Mouse (Mus musculus) forebrain, embryonic 10.5 days (tissue): ENCODE measurements at regions not wholly inside any gene's neighbourhood (a gene's known extent, or its start where the extent isn't known, plus 50 kb on each side); places are given as distances from the start of the nearest gene placed in this dataset.

Experiments
- DNase-seq: peaks from one replicate; pipeline ENCODE4 v3.0.0-alpha.2; 2017; ENCODE audit warnings: low spot score; ENCODE audit errors: extremely low spot score
- H3K27ac ChIP-seq: fragments of 300-500 bp; sonication (generic); 2 replicates; pipeline ENCODE4 v1.5.1; 2016; ENCODE audit warnings: mild to moderate bottlenecking
- H3K27me3 ChIP-seq: fragments of 300-500 bp; sonication (generic); 2 replicates; pipeline ENCODE4 v1.6.1; 2016; ENCODE audit warnings: mild to moderate bottlenecking; ENCODE audit not compliant: poor library complexity, severe bottlenecking
- H3K36me3 ChIP-seq: fragments of 300-500 bp; sonication (generic); replicated peaks from 2 replicates; pipeline ENCODE4 v1.6.1; 2016; ENCODE audit warnings: mild to moderate bottlenecking, moderate library complexity
- H3K4me1 ChIP-seq: fragments of 300-500 bp; sonication (generic); 2 replicates; pipeline ENCODE4 v1.6.1; 2016
- H3K4me3 ChIP-seq: fragments of 300-500 bp; sonication (generic); 2 replicates; pipeline ENCODE4 v1.5.1; 2016; ENCODE audit warnings: mild to moderate bottlenecking, moderate library complexity
- H3K9me3 ChIP-seq: fragments of 300-500 bp; sonication (generic); 2 replicates; pipeline ENCODE4 v1.6.1; 2016; ENCODE audit warnings: mild to moderate bottlenecking, moderate library complexity
- WGBS: fragments of 180-500 bp; shearing (Covaris S2); methylation state at CpG from one replicate; pipeline ENCODE4 v1.1.7; 2016; 5-methylcytosine and 5-hydroxymethylcytosine counted together

DNA sequence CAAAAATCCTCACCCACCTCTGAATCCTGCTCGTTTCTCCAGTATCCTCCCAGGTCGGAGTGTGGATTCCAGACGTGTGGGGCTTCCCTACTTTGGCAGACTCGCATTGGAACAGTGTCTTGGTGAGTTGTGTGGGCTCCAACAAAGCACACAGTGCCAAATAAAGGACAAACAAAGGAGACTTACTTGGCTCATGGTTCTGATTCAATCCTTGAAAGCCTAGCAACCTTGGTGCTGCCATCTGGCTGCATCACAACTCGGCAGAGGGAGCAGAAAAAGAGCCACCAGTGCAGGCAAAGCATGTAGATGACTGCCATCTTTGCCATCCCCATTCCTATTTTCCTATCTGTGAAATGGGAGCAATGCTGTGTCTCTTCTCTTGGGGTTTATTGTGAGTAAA is 64.0 kb downstream of the Il9r start:
- Histone ChIP-seq H3K27me3 (no peaks in the 10 kb centered on the region), H3K27ac (no peak overlapping the region), H3K4me1 (peaks cover 23% of the 10 kb centered on the region), H3K9me3 (no peaks in the 10 kb centered on the region), H3K36me3 (no peaks in the 10 kb centered on the region), H3K4me3 (no peak overlapping the region)
- WGBS = 82% methylated on average over 5 of the region's 5 CpGs
- DNase-seq = no peak

DNA sequence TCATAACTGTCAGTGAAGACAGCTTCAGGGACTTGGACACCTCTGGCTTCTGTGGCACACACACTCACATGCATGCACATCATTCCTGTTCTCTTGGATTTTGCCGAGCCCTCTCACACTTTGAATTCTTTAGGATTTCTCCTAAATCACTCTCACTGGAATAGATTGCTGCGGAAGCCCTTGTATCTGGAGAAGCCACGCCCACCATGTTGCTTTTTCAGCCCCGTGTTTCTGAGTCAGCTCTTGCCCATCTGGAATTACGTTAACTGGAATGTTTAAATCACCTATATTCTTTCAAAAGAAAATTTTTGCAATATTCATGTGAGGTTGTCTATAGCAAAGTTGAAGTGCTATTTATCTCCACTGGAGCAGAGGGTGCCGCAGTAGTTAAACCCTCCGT is 66.1 kb downstream of the Il9r start:
- Histone ChIP-seq H3K4me3 (no peak overlapping the region), H3K27me3 (no peaks in the 10 kb centered on the region), H3K36me3 (no peaks in the 10 kb centered on the region), H3K27ac (no peak overlapping the region), H3K4me1 (peaks cover 13% of the 10 kb centered on the region), H3K9me3 (no peaks in the 10 kb centered on the region)
- 94% methylated on average over 7 of the region's 7 CpGs for WGBS
- no peak for DNase-seq

DNA sequence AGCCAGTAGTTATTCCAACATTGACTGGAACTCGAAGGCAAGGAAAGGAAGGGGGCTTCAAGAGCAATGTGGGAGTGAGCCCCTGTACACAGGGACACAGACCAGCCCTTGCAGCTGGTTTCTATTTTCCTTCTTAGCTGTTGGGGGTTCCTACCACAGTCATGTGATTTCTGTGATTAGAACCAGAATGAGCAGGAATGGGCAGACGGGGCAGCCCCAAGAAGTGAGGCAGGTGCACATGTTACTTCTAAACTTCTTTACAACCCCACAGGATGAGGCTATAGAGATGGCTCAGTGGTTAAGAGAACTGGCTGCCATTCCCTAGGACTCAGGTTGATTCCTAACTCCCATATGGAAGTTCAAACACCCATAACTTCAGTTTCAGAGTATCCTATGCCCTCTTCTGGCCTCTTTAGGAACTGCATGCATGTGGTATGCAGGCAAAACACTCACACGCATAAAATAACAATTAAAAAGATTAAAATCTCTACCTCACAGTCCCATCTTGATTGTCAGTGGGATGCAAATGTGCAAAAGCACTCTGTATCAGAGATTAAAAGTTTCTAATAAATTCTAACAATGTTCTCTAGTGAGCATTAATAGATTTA is 68.0 kb downstream of the Il9r start:
- peaks cover 7% of the 10 kb centered on the region; the same call in 1 of the 2 replicates for H3K4me1 ChIP-seq
- WGBS = 76% methylated on average over 3 of the region's 3 CpGs
- H3K27me3 ChIP-seq = 0 out of 2 replicates have a peak, but pooled peaks cover under 1% of the 10 kb centered on the region
- H3K36me3 ChIP-seq = no peaks in the 10 kb centered on the region
- H3K9me3 ChIP-seq = no peaks in the 10 kb centered on the region
- DNase-seq = no peak
- no peak overlapping the region for H3K27ac ChIP-seq
- no peak overlapping the region for H3K4me3 ChIP-seq

DNA sequence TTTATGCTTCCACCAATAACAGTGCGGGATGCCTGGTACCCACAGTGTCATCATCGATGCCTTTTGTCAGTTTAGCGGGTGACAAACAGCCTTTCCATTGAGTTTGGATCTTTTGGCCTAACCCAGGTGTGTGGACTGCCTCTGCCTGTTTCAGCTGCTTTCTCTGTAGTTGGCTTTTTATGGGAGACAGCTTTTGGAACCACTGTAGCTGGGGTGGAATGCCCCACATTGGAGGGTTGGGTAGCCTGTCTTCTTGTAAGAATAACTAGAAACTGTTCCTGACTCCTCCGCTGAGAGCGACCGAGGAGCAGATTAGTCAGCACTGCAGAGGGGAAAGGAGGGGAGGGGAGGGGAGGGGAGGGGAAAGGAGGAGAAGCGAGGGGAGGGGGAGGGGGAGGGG is 71.5 kb downstream of the Il9r start:
- Histone ChIP-seq H3K27me3 (0 out of 2 replicates have a peak, but pooled peaks cover 5% of the 10 kb centered on the region), H3K4me3 (no peak overlapping the region), H3K4me1 (peaks cover 18% of the 10 kb centered on the region), H3K36me3 (no peaks in the 10 kb centered on the region), H3K27ac (no peak overlapping the region), H3K9me3 (no peaks in the 10 kb centered on the region)
- WGBS = 60% methylated on average over 7 of the region's 7 CpGs
- DNase-seq = no peak

DNA sequence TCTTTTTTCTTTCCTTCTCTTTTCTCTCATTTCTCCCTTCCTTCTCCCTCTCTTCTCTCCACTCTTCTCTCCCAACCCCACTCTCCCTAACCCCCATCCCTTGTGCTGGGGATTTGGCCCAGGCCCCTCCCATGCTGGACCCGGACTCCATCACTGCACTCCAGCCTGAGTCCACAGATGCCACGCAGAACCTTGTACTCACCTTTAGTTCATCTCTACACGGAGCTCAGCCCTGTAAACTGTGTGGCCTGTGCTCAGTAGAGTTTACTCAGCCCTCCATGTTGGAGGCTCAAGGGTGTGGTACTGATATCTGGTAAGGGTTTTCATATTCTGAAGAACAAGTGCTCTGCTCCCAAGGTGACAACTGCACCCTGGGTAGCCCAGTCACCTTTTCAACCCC is 72.1 kb downstream of the Il9r start:
- DNase-seq = no peak
- Histone ChIP-seq H3K27ac (no peak overlapping the region), H3K4me1 (peaks cover 18% of the 10 kb centered on the region), H3K4me3 (no peak overlapping the region), H3K36me3 (no peaks in the 10 kb centered on the region), H3K27me3 (0 out of 2 replicates have a peak, but pooled peaks cover 5% of the 10 kb centered on the region), H3K9me3 (no peaks in the 10 kb centered on the region)
- 74% methylated on average over 3 of the region's 3 CpGs for WGBS

DNA sequence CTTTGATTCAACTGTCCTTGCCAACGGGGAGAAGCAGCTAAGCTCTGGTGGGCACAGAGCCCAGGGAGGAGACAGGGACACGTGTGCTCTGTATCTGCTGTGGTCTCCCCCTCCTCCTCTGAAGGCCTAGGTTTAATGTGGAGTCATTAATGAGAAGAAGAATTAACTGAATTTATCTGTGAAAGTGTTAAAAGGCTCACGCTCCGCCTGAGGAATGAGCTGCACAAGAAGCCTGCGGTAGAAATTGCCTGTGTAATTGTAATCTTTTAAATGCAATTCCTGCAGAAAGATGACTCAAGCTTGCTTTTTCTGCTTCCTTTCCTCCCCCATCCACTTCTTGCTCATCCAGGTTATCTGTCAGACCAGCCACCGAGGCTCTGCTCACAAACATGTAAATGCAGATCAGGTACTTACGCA is 72.7 kb downstream of the Il9r start:
- Histone ChIP-seq H3K27me3 (0 out of 2 replicates have a peak, but pooled peaks cover 5% of the 10 kb centered on the region), H3K4me1 (peaks cover 18% of the 10 kb centered on the region), H3K36me3 (no peaks in the 10 kb centered on the region), H3K4me3 (no peak overlapping the region), H3K9me3 (no peaks in the 10 kb centered on the region), H3K27ac (no peak overlapping the region)
- DNase-seq = no peak
- 84% methylated on average over 7 of the region's 7 CpGs for WGBS

DNA sequence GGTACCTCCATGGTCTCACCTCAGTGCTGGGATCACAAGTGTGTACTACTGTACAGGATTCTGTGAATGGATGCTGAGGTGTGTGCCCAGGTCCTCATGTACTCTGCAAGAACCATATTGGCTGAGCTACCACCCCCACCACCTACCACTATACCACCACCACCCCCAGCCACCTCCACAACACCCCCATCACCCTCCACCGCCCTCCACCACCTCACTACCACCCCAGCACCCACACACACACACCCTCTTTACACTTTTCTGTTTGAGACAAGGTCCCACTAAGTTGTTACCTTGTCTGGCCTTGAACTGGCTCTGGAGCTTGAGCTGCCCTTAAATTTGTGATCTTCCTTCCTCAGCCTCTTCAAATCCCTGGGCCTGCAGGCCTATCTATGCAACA is 73.3 kb downstream of the Il9r start:
- H3K27ac ChIP-seq = no peak overlapping the region
- DNase-seq = no peak
- no peaks in the 10 kb centered on the region for H3K36me3 ChIP-seq
- 0 out of 2 replicates have a peak, but pooled peaks cover 5% of the 10 kb centered on the region for H3K27me3 ChIP-seq
- no peaks in the 10 kb centered on the region for H3K9me3 ChIP-seq
- H3K4me1 ChIP-seq = peaks cover 18% of the 10 kb centered on the region
- 93% methylated on average over 1 of the region's 1 CpGs for WGBS
- no peak overlapping the region for H3K4me3 ChIP-seq

DNA sequence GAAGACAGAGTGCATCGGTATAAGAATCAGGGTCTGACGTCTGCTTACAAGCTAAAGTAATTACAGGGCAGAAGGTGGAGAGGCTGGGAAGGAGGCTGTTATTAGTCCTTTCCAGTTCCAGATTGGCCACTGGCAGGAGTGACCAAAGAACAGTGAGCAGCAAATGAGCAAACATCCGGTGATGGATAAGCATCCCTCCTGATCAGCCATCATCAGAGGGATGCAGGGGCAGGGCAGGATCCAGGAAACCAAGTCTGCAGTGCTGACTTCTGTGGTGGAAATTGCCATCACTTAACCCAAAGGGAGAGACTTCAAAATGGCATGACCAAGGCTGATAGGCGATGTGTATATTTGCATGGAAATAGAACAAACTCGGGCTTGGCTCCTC is 73.8 kb downstream of the Il9r start:
- Histone ChIP-seq H3K27me3 (0 out of 2 replicates have a peak, but pooled peaks cover 5% of the 10 kb centered on the region), H3K27ac (no peak overlapping the region), H3K4me1 (peaks cover 18% of the 10 kb centered on the region), H3K36me3 (no peaks in the 10 kb centered on the region), H3K9me3 (no peaks in the 10 kb centered on the region), H3K4me3 (no peak overlapping the region)
- no peak for DNase-seq
- WGBS = 65% methylated on average over 5 of the region's 5 CpGs

DNA sequence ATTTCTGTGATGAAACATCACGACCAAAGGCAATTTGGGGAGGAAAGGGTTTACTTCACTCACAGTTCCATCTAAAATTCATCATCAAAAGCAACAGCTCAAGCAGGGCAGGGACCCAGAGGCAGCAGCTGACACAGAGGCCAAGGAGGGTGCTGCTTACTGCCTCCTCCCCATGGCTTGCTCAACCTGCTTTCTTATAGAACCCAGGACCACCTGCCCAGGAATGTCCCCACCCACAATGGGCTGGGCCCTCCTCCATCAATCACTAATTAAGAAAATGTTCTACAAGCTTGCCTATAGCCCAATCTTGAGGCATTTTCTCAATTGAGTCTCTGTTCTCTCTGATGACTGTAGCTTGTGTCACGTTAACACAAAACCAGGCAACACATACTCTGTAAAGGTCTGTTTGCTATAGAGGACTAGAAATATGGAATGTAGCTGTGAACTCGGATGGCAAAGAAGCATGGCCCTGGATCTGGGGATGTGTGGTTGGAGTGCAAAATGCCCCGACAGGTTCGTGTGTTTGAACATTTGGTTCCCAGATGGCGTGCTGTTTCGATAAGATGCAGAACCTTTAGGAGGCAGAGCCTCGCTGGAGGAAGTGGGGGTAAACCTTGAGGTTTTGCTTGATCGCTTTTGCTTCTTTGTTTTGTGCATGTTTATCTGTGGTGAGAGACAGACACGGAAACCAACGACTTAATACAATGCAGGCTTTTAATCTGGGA is 74.3 kb downstream of the Il9r start:
- Histone ChIP-seq H3K27me3 (peaks cover 5% of the 10 kb centered on the region; the same call in 1 of the 2 replicates), H3K9me3 (no peaks in the 10 kb centered on the region), H3K36me3 (no peaks in the 10 kb centered on the region), H3K4me3 (no peak overlapping the region), H3K27ac (no peak overlapping the region), H3K4me1 (peaks cover 18% of the 10 kb centered on the region)
- DNase-seq = no peak
- WGBS = 67% methylated on average over 11 of the region's 11 CpGs

DNA sequence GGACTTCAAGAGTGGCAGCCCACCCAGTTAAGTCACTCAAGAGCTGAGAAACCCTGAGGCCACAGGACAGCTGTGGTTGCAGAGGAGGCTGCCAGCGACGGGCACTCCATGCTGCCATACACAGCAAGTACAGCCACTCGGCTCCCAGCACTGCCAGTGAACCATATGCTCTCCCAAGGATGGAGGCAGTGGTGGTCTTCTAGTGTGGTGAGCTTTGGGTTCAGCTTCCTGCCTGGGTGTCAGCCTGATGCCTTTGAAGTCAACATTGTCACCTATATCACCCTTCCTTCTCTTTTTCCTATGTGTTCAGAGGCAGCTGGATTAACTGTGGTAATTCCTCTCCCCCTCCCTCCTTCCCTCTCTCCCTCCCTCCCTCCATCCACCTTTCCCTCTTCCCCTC is 79.5 kb downstream of the Il9r start:
- WGBS = 69% methylated on average over 3 of the region's 3 CpGs
- no peak overlapping the region for H3K4me3 ChIP-seq

DNA sequence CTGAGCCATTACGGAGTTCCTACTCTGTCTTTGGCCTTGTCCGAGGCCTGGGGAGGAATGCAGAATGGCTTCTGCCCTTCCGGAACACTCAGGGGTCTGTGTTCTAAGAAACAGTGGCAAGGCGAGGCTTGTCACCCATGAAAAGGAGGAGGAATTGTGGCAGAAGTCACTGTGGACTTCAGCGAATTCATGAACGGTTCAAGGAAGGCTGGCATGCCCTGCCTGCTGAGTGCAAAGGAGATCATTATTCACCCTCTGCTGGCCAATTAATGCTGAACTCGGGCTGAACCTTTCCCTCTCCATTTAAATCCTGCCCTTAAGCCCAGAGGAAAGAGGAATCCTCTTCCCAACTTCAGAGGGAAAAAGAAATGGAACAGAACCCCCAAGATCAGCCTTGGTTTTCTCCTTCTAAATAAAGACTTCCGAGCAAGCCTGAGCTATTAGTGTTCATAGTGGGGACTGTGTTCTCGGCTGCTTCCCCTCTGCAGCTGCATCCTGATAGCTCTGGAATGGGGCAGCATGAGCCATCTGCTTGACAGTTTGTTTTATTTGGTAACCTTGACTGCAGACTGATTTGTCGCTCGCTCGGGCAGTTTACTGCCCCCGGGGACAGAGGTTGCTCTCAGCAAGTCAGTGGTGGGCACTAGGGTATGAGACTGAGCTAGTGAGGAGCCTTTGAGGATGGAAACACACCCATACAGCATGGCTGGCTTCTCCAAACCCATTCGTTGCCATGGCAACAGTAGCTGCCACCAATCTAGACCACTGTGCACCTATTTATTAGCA is 81.0 kb downstream of the Il9r start:
- DNase-seq = peak; percentile 37
- Histone ChIP-seq H3K36me3 (peaks cover 7% of the 10 kb centered on the region), H3K4me1 (peaks cover 31% of the 10 kb centered on the region), H3K4me3 (no peak overlapping the region), H3K27me3 (peaks cover 45% of the 10 kb centered on the region), H3K27ac (peak overlapping the region; percentile 32), H3K9me3 (peaks cover 19% of the 10 kb centered on the region)
- 45% methylated on average over 14 of the region's 14 CpGs for WGBS

More for the DNA sequence above, 79.5 kb downstream of the Il9r start:
- Histone ChIP-seq H3K27ac (no peak overlapping the region), H3K36me3 (no peaks in the 10 kb centered on the region), H3K4me1 (peaks cover 27% of the 10 kb centered on the region), H3K9me3 (0 out of 2 replicates have a peak, but pooled peaks cover 4% of the 10 kb centered on the region), H3K27me3 (peaks cover 39% of the 10 kb centered on the region)
- no peak for DNase-seq

DNA sequence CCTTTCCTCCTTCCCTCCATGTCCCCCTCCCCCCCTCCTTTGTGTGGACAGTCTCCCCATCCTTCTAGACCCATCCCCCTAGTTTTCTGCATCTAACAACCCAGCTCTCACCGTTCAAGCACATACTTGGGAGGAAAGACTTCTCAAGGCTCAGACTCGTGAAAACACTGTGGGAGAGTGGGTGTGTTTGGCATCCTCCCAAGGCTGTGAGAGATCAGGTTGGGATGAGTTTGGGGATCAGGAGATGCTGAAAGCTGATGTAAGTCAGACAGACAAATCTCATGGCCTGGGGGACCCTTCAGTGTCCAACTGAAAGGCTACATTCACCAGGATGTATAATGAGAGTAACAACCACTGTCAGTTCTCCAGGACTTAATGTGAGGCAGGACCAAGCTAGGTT is 82.1 kb downstream of the Il9r start:
- WGBS = 66% methylated on average over 2 of the region's 2 CpGs

More for the DNA sequence above, 82.1 kb downstream of the Il9r start:
- peaks cover 45% of the 10 kb centered on the region for H3K27me3 ChIP-seq
- no peak for DNase-seq
- H3K36me3 ChIP-seq = peaks cover 7% of the 10 kb centered on the region
- H3K4me1 ChIP-seq = peaks cover 42% of the 10 kb centered on the region
- H3K9me3 ChIP-seq = peaks cover 20% of the 10 kb centered on the region
- H3K4me3 ChIP-seq = no peak overlapping the region
- H3K27ac ChIP-seq = peak overlapping the region; percentile 40
